Mouse (Mus musculus) forebrain, embryonic 14.5 days (tissue): ENCODE results near the gene Asah2. TPM values are rescaled to one million over a fixed set of nuclear protein-coding genes. Genes with fewer than 3 reads are reported as not detected.

Experiments
- ATAC-seq: fragments of 200-750 bp; cut with Nextera tagmentation; 2 replicates; pipeline ENCODE4 v1.8.0; 2017; ENCODE audit warnings: mild to moderate bottlenecking, moderate library complexity
- DNase-seq: peaks from one replicate; pipeline ENCODE4 v3.0.0-alpha.2; 2015; ENCODE audit warnings: low spot score
- H3K27ac ChIP-seq: fragments of 300-500 bp; sonication (generic); 2 replicates; pipeline ENCODE4 v1.5.1; 2014; ENCODE audit warnings: low read depth, mild to moderate bottlenecking, control low read depth, low read length, moderate library complexity
- H3K27me3 ChIP-seq: fragments of 300-500 bp; sonication (generic); replicated peaks from 2 replicates; pipeline ENCODE4 v1.6.1; 2014; ENCODE audit warnings: low read length, control low read depth, mixed read lengths; ENCODE audit not compliant: control insufficient read depth, insufficient read depth
- H3K36me3 ChIP-seq: fragments of 300-500 bp; sonication (generic); 2 replicates; pipeline ENCODE4 v1.6.1; 2014; ENCODE audit warnings: low read length, control low read depth; ENCODE audit not compliant: control insufficient read depth, insufficient read depth
- H3K4me1 ChIP-seq: fragments of 300-500 bp; sonication (generic); 2 replicates; pipeline ENCODE4 v1.6.1; 2014; ENCODE audit warnings: antibody characterized with exemption, low read length, control low read depth; ENCODE audit not compliant: control insufficient read depth, insufficient read depth
- H3K4me2 ChIP-seq: fragments of 300-500 bp; sonication (generic); 2 replicates; pipeline ENCODE4 v1.6.1; 2014; ENCODE audit warnings: mild to moderate bottlenecking, control low read depth, low read length
- H3K4me3 ChIP-seq: fragments of 300-500 bp; sonication (generic); 2 replicates; pipeline ENCODE4 v1.5.1; 2014; ENCODE audit warnings: low read depth, low read length, control low read depth
- H3K9ac ChIP-seq: fragments of 300-500 bp; sonication (generic); 2 replicates; pipeline ENCODE4 v1.6.1; 2014; ENCODE audit warnings: mild to moderate bottlenecking, low read length, control low read depth, moderate library complexity
- H3K9me3 ChIP-seq: fragments of 300-500 bp; sonication (generic); replicated peaks from 2 replicates; pipeline ENCODE4 v1.6.1; 2016; ENCODE audit warnings: low read length, control low read depth, mixed read lengths; ENCODE audit not compliant: control insufficient read depth
- WGBS: fragments of 180-500 bp; shearing (Covaris S2); extraction: QIAGEN DNeasy Blood & Tissue Kit; methylation state at CpG from one replicate; pipeline ENCODE4 v1.1.7; 2014; 5-methylcytosine and 5-hydroxymethylcytosine counted together
- polyA plus RNA-seq: library from polyadenylated mRNA; unstranded; fragments of >200 nt; fragmentation: Nextera tagmentation; extraction: Ambion mirVana; gene quantifications from 2 replicates; pipeline ENCODE4 v1.2.1, GENCODE M21; 2014

The Asah2 gene
- polyA plus RNA-seq, 1 experiment from 2014 or later = 0.48 TPM

- Histone ChIP-seq H3K9me3 (no peaks in the 10 kb centered on the region), H3K27ac (no peak overlapping the region), H3K9ac (no peak overlapping the region), H3K36me3 (no peaks in the 10 kb centered on the region), H3K4me1 (no peaks in the 10 kb centered on the region), H3K4me2 (no peak overlapping the region), H3K27me3 (no peaks in the 10 kb centered on the region), H3K4me3 (no peak overlapping the region)
- DNase-seq (no peak), ATAC-seq (no peak)
- 89% methylated on average over 2 of the region's 2 CpGs for WGBS
Observed at GRCm38 (mm10) chr19:31953799-31954198, 154.2 kb downstream of the Asah2 start.

- H3K27me3 ChIP-seq = no peaks in the 10 kb centered on the region
- ATAC-seq (no peak), DNase-seq (no peak)
- H3K4me3 ChIP-seq = no peak overlapping the region
- no peak overlapping the region for H3K4me2 ChIP-seq
- no peak overlapping the region for H3K27ac ChIP-seq
- no peak overlapping the region for H3K9ac ChIP-seq
- H3K9me3 ChIP-seq = no peaks in the 10 kb centered on the region
- no peaks in the 10 kb centered on the region for H3K4me1 ChIP-seq
- no peaks in the 10 kb centered on the region for H3K36me3 ChIP-seq
- WGBS = 75% methylated on average over 7 of the region's 7 CpGs
Observed at GRCm38 (mm10) chr19:31950793-31951489, 157.1 kb downstream of the Asah2 start.

Other genes with a start within 250 kb of the Asah2 start
- not detected in 2 replicates for gene A1cf, start 239.4 kb downstream of the Asah2 start, polyA plus RNA-seq